25 mouse cellular contexts compared by ENCODE assay signal in genomic region chr7:84585086-84585485, GRCm38 (mm10). TPM values are rescaled to one million over a fixed set of nuclear protein-coding genes. Genes with fewer than 3 reads are reported as not detected.
"Had no signal": no experiment of that assay in that cellular context is flagged by ENCODE, and none has a peak within 500 bp of the region (broad histone marks: within the 10 kb centered on the region; RNA-seq: fewer than 3 reads in every experiment).

No protein-coding gene starts in this region.

- H3K4me3 ChIP-seq: gastrocnemius, adult 2 months; heart, embryonic 13.5 days; heart, embryonic 15.5 days; hindbrain, embryonic 10.5 days; hindbrain, embryonic 12.5 days; intestine, embryonic 15.5 days; layer of hippocampus, adult 2 months; left cerebral cortex, adult 2 months; limb, embryonic 10.5 days; limb, embryonic 12.5 days; liver, embryonic 13.5 days; liver, embryonic 15.5 days had no signal

- DNase-seq: gastrocnemius, adult 2 months; gastrocnemius, postnatal 10 days; gastrocnemius, postnatal 25 days; heart, postnatal 4 days; kidney, adult 2 months; kidney, postnatal 10 days; kidney, postnatal 25 days; kidney, postnatal 4 days; liver; liver, embryonic 13.5 days had no signal

- H3K27ac ChIP-seq: gastrocnemius, adult 2 months; heart, embryonic 13.5 days; heart, embryonic 15.5 days; hindbrain, embryonic 10.5 days; hindbrain, embryonic 12.5 days; hindbrain, embryonic 14.5 days; intestine, embryonic 15.5 days; layer of hippocampus, adult 2 months; left cerebral cortex, adult 2 months; limb, embryonic 10.5 days; limb, embryonic 12.5 days; liver, embryonic 13.5 days; liver, embryonic 15.5 days had no signal

- H3K4me1 ChIP-seq: heart, embryonic 15.5 days; intestine, embryonic 15.5 days; limb, embryonic 10.5 days; limb, embryonic 12.5 days had no signal

- H3K27me3 ChIP-seq: heart, embryonic 13.5 days; heart, embryonic 15.5 days; hindbrain, embryonic 12.5 days; intestine, embryonic 15.5 days; limb, embryonic 12.5 days; liver, embryonic 13.5 days had no signal

- H3K36me3 ChIP-seq: heart, embryonic 13.5 days; heart, embryonic 15.5 days; hindbrain, embryonic 10.5 days; hindbrain, embryonic 12.5 days; intestine, embryonic 15.5 days; limb, embryonic 10.5 days; limb, embryonic 12.5 days; liver, embryonic 13.5 days; liver, embryonic 15.5 days had no signal

- H3K9ac ChIP-seq: heart, embryonic 13.5 days; heart, embryonic 15.5 days; hindbrain, embryonic 12.5 days; hindbrain, embryonic 14.5 days; intestine, embryonic 15.5 days; limb, embryonic 12.5 days; liver, embryonic 13.5 days; liver, embryonic 15.5 days had no signal

RNA-seq across cellular contexts. Expression of gene Fah, which starts 21.4 kb away (rescaled TPM):
- total RNA-seq: granulocyte monocyte progenitor cell, adult 5-6 weeks had no signal

RNA-seq across cellular contexts. Expression of gene Gm2115, which starts 56.3 kb away (rescaled TPM):
- total RNA-seq: granulocyte monocyte progenitor cell, adult 5-6 weeks had no signal
- polyA plus RNA-seq: heart, postnatal 0 days; inflammation-experienced regulatory T-cells, adult 6 months; liver, embryonic 11.5 days had no signal
